Mouse (Mus musculus) T-cell, adult 66 days (primary cell): Measurements from ENCODE around the gene Ptpn11. TPM values are rescaled to one million over a fixed set of nuclear protein-coding genes. Genes with fewer than 3 reads are reported as not detected.

ENCODE experiments used
- total RNA-seq, 2 experiments: library from RNA; stranded (reverse); gene quantifications; 3 replicates in 1 of 2; 4 replicates in 1 of 2; pipeline ENCODE4 v1.2.4; 2023

The Ptpn11 gene
- total RNA-seq = 10 to 100 TPM; 42.3 to 42.5 TPM

GRCm38 (mm10) chr5:121190836-121191583 is at the start of gene Ptpn11:
Ptpn11 (minus strand) TSS chr5:121191397.

GRCm38 (mm10) chr5:121219980-121220731 is 29.0 kb upstream of the Ptpn11 start, which contains the start of gene Hectd4:
Hectd4 (plus strand) TSS chr5:121220219.

GRCm38 (mm10) chr5:121204132-121205089 is 13.2 kb upstream of the Ptpn11 start, which contains the start of gene Rpl6:
Rpl6 (plus strand) TSS chr5:121204481.

Other genes with a start within 250 kb of the Ptpn11 start
- not detected for gene Rph3a, start 181.3 kb downstream of the Ptpn11 start, total RNA-seq
- 1,000 to 10,000 TPM; 2,043 to 2,125 TPM for gene Rpl6, start 13.1 kb upstream of the Ptpn11 start, total RNA-seq
- gene Hectd4, start 28.8 kb upstream of the Ptpn11 start, total RNA-seq = 10 to 100 TPM; 63.2 to 64.9 TPM
- 10 to 100 TPM; 41.8 to 51.2 TPM for gene Trafd1, start 194.2 kb upstream of the Ptpn11 start, total RNA-seq
- 10 to 100 TPM; 43.3 to 44.9 TPM for gene Naa25, start 206.5 kb upstream of the Ptpn11 start, total RNA-seq